Mouse (Mus musculus): ENCODE data around the gene Cacna1a.
"Not testable (repeated sequence)": the region's sequence is repeated elsewhere in the genome, so short reads cannot be mapped to it uniquely, and the experiment has no call there.

The Cacna1a gene

DNA sequence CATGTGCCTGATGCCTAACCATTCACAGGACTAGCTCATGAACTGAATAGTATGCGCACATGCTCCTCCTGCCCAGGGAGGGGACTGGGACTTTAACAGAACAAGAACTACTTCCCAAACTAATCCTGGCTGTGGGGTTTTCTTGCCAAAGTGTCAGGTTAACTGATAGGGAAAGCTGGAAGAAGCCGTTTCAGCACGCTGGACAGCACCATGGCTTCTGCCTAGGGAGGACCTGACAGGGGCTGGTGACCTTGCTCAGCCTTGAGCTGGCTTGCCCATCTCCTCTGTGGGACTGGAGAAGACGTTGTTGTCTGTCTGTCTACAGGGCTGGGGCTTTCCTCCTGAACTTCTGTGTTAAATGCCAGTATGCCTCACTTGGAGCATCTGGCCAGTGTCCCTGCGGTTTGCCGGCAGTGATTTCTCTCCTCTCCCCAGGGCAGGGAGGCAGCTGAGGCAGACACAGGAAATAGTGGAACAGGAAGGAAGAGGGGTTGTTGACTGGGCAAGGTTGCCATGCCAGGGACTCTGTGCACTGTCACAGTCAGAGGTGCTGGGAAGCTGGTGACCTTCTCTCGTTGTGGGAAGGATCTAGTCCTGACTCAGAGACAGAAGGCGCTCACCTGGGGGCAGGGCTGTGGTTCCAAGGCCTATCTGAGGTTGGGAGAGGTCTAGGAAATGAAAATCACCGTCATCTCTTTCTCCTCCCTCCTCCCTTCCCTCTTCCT lies 83.2 kb downstream of the Cacna1a start:
- peak; percentile 3 to 49 for DNase-seq (ENCODE audit: low spot score in 2 of 2)

DNA sequence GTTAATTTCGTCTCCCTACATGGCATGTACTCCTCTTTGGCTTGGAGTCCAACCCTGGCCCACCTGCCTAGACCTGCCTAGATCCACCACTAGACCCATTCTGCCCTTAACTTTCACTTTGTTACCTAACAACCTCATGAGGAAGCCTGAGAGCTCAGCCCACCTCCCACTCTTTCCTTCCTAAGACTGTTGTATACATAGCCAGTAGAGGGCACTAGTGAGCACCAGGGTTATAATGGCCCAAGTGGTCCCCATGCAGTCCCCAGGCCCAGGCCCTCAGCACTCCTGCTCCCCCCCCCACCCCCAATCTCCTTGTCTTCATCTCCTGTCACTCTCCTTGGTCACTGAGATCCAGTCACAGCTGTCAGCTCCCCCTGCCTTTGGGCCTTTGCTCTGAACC lies 86.2 kb downstream of the Cacna1a start:
- peak in 1 of 2 experiments; percentile 33 for DNase-seq (ENCODE audit: low spot score in 2 of 2)

DNA sequence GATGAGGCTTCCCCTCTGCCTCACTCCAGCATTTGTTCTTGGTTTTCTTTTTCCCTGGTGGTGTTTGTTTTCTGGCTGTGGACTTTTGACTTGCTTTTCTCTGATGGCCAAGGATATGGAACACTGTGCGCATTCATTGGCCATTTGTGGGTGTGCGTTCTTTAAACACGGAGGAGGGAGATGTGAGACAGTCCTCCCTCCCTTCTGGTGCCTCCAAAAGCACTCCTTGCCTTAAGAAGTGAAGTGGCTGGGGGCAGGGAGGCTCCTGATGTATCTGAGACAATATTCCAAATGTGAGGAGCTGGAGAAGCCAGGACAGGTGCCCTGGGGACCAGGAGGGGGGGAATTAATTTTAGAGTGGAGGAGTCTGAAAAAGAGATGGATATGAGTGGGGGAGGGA lies 89.1 kb downstream of the Cacna1a start:
- DNase-seq (ENCODE audit: low spot score in 2 of 2), result no peak

DNA sequence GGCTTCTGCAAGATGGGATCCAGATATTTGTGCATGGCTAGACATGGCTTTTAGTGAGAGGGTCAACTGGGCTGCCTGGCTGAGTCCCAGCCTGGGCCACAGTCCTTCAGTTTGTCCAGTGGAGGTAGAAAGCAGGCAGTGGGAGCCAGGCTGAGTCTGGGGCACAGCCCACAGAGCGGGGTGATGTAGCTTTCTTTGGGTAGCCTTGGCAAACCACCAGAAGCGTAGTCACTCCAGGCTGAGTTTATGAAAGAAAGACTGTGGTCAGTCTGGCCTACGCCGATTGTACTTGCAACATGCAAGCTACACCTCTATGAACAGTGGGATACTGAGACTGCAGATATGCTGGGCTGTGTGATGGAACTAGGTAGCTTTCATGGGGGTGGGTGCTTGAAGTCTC lies 94.8 kb downstream of the Cacna1a start:
- no peak for DNase-seq (ENCODE audit: low spot score in 2 of 2)

DNA sequence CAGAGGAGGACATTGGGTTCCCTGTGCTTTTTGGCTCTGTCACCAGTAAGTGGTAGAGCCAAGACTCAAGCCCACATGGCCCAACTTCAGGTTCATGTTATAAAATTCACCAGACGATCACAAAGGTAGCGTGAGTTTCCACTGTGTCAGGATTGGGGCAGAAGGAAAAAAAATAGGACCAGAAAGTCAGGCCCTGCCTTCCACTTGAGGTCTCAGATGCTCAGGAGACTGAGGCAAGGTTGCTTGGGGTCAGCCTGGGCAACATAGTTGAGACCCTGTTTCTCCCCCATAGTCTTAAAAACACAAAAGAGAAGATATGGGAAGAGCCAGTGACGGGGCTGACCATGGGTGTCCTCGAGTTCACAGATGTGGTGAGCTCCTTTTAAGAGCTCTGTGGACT lies 97.1 kb downstream of the Cacna1a start:
- no peak for DNase-seq (ENCODE audit: low spot score in 2 of 2)

DNA sequence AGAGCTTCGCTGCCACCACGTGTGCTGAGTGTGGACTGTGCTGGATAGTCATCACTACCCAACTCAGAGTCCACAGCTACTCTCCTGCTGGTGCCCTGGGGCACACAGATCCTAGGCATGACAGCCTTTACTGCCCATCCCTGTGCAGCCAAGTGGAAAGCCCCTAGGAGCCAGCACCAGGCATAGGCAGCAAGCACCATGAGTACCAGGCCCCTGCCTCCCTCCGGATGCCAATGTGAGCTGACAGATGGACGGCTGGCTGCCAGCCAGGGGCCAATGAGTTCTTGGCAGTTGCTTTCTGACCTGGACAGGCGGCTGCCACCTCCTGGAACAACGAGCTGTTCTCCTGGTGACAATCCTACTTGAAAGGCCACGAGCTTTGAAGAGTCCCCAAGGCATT lies 97.6 kb downstream of the Cacna1a start:
- DNase-seq (ENCODE audit: low spot score in 2 of 2), result no peak

DNA sequence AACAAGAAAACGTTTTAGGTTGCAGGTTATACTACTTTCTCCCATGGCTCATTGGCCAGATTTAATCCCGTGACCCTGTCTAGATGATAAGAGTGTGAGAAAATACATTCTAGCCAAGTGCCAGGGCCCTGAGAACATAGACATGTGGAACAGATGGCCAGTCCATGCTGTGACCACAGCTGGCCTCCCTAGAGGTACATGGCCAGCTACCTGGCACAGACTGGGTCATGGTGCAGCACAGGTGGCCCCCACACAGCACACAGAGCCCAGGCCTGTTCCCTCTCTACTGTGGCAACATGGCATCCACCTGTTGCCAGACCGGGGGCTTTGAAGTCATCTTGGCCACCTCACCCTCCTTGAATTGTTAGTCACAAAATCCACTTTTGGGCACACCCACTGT lies 101.0 kb downstream of the Cacna1a start:
- DNase-seq (ENCODE audit: low spot score in 2 of 2), result no peak

DNA sequence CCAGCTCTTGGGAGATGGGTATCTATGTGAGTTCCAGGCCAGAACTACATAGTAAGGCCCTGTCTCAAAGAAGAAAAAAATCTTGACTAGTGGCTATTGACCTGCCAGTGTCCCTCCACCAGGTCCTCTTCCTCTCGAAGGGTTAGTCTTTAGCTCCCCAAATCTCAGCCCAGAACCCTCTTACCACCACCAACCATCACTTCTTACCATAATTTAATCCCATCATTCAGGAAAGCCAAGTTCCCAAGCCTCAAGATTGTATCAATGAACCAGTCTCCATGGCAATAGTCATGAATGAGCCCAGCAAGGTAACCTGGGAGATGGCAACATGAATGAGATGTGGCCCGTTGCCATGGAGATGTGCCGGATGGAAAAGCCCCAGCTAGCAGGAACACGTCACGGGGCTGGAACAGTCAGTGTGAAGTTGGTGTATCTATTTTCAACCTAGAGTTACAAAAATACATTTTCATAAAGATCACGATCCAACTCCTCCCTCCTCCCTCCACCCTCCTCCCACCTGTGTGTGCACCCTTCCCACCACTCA lies 106.4 kb downstream of the Cacna1a start:
- no peak for DNase-seq (ENCODE audit: low spot score in 2 of 2)

DNA sequence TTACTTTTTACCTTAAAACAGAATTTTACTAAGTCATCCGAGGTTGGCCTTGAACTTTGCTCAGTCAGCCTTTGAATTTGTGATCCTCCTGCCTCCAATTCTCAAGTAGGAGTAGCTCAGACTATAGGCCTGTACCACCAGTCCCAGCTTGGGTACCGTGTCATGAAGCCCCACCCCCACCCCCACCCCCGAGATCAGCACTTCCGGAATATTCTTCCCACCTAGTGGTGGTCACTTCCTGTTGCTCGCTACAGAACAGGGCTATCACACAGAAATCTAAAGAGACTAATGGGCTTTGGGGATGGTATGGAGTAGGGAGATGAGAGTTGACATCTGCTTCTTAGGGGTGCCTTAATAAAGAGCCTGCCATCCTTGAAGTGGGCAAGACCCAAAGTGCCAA lies 112.9 kb downstream of the Cacna1a start:
- DNase-seq (ENCODE audit: low spot score in 2 of 2), result no peak

DNA sequence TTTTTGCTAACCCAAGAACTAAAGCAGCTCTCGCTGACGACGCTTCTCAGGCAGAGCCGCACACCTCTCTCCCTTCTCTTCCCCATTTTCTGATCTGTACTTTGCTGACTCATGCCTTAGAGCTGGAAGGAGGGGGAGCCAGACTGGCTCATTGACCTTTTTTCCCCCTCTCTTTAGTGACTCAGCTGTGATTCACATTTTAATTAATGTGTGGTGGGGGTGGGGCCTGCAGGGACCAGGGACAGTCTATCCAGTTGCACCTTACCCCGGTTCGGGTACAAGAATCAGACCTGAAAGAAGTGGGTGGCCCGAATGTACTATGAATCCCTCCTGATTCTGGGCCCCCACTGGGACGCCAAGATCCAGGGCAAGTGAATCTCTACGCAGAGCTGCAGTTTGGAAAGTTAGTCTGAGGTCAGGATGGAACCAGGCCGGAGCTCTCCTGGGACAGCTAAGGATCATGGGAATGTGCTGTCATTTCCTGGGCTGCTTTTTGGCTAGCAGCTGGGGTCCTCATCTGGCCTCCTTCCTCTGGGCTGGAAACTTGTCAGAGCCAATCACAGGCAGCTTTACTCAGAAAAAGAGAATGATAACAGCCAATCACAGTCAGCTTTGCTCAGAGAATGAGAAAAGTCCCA lies 113.5 kb downstream of the Cacna1a start:
- DNase-seq (ENCODE audit: low spot score in 2 of 2), result no peak

DNA sequence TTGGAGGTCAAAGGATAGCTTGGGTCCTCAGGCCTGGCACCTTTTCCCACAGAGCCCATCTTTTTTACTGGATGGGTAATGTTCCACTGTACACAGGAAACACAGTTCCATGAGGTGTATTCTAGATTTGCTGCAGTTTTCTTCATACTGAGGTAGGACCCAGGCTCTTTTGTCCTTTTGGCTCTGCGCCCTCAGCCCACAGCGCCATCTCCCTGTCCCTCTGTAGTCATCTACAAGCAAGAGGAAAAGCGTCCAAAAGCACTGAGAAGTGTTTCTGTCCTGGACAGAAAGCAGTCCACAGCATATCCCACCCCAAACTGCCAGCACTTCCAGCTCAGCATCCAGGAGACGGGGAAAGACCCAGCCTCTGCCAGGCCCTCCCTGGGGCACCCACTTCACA lies 114.4 kb downstream of the Cacna1a start:
- no peak for DNase-seq (ENCODE audit: low spot score in 2 of 2)

DNA sequence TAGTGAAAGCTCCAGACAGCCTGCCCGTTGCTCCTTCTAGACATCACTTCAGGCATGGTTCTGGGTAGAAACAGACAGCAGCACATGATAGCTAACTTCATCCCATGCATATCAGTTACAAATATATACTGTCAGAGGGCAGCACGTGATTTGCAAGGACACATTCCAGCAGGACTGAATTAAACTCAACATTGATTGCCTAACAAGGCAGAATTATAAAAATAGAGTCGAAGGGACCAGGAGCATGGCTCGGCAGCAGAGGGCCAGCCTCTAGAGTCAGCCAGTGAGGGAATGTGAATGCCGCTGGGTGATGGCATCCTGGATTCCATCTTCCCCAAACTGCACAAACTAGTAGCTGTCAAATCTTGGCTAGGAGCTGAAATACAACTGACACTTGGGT lies 119.0 kb downstream of the Cacna1a start:
- DNase-seq (ENCODE audit: low spot score in 2 of 2), result no peak

DNA sequence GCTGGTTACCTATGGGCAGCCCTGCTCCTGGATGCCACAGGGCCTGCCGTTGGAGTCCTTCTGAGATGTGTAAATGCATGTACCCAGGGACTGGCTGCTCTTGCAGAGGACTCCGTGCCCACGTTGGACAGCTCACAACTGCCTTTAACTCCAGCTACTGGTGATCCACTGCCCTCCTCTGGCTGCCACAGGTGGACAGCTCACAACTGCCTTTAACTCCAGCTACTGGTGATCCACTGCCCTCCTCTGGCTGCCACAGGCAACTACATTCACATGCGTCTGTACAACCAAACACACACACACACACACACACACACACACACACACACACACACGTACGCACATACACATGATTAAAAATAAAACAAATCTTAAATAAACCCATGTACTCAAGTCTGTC lies 121.5 kb downstream of the Cacna1a start:
- not testable (repeated sequence) for DNase-seq (ENCODE audit: low spot score in 2 of 2)

DNA sequence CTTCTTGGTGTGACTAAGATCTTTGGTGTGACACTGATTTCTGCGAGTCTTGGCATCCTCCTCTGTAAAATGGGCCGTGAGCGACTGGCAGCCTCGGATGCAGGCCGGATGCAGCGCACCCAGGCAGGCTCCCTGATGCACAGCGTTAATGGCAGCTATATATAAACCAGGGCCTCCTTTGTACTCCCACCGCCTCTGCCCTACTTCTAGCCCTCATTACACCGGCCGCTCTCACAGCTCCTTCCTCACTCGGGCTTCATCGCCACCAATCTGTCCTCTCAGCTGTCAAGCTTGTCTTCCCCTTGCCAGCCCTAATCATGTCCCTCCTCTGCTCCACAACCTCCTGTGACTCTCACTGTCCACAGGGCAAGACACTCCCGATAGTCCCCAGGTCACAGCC lies 123.4 kb downstream of the Cacna1a start:
- DNase-seq (ENCODE audit: low spot score in 2 of 2), result no peak

DNA sequence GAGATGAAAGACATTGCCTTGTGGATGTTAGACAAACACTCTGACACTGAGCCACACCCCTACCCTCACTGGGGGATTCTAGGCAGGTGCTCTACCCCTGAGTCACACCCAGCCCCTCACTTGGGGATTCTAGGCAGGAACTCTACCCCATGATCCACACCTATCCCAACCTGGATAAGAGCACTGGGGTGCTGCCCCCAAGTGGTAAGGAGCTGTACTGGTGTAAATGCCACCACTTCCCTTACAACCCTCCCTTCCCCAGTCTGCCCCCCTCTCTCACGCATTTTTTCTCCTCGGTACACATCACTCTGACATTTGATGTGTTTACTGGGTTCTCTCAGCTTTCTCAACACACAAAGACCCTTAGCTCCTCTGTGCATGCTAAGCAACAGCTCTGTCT lies 125.5 kb downstream of the Cacna1a start:
- peak in 1 of 2 experiments; percentile 22 for DNase-seq (ENCODE audit: low spot score in 2 of 2)

DNA sequence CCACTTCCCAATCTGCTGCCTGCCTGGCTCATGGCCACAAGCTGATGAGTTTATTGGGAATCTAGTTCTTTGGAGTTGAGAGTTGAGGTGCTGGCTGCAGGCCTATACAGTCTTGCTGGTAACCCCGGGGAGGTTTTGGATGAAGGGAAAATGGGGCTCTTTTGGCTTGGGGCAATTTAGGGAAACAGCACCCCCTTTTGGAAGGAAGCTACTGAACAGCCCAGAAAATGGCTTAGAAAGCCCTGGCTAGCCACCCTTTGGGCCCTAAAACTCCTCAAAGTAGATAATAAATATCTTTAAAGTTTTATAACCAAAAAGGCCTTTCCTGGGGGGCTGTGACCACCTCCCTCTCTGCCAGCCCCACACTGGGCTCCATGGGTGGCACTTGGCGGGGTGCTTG lies 129.9 kb downstream of the Cacna1a start:
- no peak for DNase-seq (ENCODE audit: low spot score in 2 of 2)

DNA sequence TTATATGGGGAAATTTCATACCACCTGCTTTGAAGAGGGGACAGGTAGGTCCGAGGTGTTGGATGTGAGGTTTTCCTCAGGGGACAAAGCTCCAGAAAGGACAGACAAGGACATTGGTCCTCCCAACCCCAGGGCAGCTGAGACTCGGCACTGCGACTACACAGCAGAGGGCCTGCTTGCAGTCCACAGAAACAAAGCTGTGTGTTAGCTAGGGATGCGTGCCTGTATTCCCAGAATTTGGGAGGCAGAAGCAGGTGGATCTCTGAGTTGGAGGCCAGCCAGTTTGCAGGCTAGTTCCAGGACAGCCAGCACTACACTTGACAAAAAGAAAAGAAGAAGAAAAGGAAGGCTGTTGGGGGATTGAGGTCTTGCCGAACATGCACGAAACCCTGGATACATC lies 130.5 kb downstream of the Cacna1a start:
- no peak for DNase-seq (ENCODE audit: low spot score in 2 of 2)

DNA sequence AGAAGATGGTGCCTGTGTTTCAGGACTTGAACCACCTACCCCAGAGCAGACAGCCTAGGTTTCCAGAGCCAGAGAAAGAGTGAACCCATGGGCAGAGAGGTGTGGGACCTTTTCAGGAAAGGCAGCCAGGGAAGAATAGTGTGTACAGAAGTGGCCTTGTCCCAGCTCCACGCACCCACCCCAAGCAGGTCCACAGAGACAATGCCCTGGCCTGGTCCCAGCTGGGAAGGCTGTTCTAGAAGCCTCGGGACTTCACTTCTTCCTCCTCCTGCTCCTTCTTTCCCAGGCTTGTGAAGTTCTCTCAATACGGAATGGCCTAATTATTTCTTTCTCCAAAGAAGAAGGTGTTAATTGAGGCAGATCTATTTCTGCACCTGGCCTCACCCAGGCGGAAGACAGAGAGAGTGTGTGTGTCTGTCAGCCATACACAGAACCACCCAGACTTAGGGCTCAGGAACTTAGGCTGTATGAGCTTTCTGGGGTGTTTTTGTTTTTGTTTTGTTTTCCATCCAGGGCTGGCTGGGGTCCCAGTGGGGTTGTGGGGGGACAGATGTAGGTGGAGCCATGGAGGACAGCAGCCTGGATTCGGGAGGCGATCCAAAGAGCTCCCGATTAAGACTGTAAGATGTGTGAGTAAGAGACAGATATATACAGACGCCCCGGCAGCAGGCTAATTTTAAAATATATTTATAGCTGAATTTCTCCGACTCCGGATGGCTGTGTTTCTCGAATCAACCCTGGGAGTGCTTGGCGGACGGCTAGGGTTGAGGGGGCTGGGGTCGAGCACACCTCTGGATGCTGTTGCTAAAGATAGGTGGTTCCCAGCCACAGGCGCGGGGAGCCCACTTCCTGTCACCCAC lies 131.8 kb downstream of the Cacna1a start:
- no peak for DNase-seq (ENCODE audit: low spot score in 2 of 2)

DNA sequence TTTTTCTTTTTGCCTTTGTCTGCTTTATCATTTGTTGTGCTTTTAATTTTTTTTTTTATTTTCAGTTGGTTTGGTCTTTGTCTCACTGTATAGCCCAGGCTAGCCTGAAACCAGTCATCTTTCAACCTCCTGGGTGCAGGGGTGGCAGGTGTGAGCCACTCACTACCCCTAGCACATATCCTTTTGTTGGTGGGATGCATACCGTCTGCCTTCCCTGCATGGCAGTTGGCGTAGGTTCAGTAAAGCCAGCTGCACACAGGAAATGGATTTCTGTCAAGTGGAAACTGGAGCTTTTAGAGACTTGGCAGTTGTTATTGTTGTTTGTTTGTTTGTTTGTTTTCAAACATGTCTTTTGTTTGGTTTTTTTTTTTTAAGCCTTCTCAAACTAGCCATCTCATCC lies 132.8 kb downstream of the Cacna1a start:
- peak; percentile 32 to 34 for DNase-seq (ENCODE audit: low spot score in 2 of 2)

DNA sequence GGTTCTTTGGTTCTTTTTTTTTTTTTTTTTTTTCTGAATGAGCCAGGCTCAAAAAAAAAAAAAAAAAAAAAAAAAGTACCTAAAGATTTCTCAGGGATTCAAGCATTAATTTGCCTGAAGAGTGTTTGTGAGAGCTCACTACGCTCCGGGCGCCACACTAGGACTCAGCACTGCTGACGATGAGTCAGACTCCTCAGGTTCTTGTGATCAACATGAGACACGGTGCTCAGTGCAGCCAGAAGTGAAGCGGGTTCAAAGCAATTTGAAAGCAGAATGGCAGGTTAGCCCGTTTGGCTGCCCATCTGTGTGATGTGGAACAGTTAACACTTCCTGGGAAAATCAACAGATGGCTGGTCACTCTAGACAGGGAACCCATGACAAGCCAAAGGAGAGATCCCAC lies 139.8 kb downstream of the Cacna1a start:
- no peak for DNase-seq (ENCODE audit: low spot score in 2 of 2)

DNA sequence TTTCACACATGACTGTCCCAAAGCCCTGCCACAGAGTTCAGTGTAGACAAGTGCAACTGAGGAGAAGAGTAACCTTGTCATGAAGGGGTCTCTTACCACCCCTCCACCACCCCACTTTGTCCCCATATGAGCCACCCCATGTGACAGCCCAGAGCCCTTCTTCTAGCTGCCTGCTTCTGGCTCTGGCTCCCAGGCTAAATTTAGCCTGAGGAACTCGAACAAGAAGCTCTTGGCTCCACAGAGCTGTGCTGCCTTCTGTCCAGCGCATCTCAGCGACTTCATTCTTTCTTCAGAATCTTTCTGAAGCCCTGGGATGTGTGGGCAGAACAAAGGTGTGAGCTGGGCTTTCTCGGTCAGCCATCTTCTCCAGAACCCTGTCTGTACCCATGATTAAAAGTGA lies 141.3 kb downstream of the Cacna1a start:
- no peak for DNase-seq (ENCODE audit: low spot score in 2 of 2)

DNA sequence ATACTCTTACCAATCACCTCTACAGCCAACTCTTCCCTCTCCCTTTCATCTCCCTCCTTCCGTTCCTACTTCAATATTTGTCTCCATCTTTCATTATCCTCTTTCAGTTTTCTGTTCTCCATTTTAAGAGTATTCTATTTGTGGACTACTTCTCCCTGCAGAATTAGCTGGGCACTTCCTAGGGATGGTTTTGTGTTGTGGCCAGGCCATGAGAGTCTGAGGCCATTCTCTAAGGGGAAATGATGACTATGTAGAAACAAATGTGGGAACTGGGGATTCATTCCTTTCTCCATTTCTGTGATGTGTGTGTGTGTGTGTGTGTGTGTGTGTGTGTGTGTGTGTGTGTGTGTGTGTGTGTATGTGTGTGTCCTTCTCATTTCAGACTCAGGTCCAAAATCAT lies 144.5 kb downstream of the Cacna1a start:
- no peak for DNase-seq (ENCODE audit: low spot score in 2 of 2)

DNA sequence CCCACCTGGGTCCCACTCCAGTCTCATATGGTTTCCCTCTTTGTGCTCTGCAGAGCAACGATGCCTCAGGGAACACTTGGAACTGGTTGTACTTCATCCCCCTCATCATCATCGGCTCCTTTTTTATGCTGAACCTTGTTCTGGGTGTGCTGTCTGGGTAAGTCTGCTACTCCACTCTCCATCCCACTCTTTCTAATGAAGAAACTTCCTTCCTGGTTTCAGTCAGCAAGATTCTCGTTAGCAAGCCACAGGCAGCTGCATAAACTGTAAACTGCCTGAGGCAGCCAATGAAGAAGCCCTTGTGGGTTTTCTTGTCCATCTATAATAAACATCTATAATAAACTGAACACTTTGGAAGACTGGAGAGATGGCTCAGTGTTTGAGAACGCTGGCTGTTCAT lies 145.1 kb downstream of the Cacna1a start:
- DNase-seq (ENCODE audit: low spot score in 2 of 2), result no peak
